Mouse (Mus musculus) hindbrain, postnatal 0 days (tissue): ENCODE measurements around the gene Map7d1. TPM values are rescaled to one million over a fixed set of nuclear protein-coding genes. Genes with fewer than 3 reads are reported as not detected.
A peak's percentile ranks its signal among the peaks of the same experiment; 100 is the strongest.

Experiments
- ATAC-seq: fragments of 200-750 bp; cut with Nextera tagmentation; 2 replicates; pipeline ENCODE4 v1.8.0; 2017; ENCODE audit warnings: mild to moderate bottlenecking, moderate TSS enrichment, moderate library complexity
- DNase-seq: peaks from one replicate; pipeline ENCODE4 v3.0.0-alpha.2; 2015; ENCODE audit warnings: low spot score
- H3K27ac ChIP-seq: fragments of 300-500 bp; sonication (generic); 2 replicates; pipeline ENCODE4 v1.5.1; 2014; ENCODE audit warnings: mild to moderate bottlenecking
- H3K27me3 ChIP-seq: fragments of 300-500 bp; sonication (generic); 2 replicates; pipeline ENCODE4 v1.6.1; 2014; ENCODE audit warnings: low read length, mixed read lengths; ENCODE audit not compliant: insufficient read depth
- H3K36me3 ChIP-seq: fragments of 300-500 bp; sonication (generic); 2 replicates; pipeline ENCODE4 v1.6.1; 2014; ENCODE audit warnings: low read length, mixed read lengths; ENCODE audit not compliant: insufficient read depth
- H3K4me1 ChIP-seq: fragments of 300-500 bp; sonication (generic); 2 replicates; pipeline ENCODE4 v1.6.1; 2014; ENCODE audit warnings: antibody characterized with exemption, low read length, mixed read lengths; ENCODE audit not compliant: insufficient read depth
- H3K4me2 ChIP-seq: fragments of 300-500 bp; sonication (generic); 2 replicates; pipeline ENCODE4 v1.6.1; 2014; ENCODE audit warnings: low read depth, mild to moderate bottlenecking, low read length, moderate library complexity, mixed read lengths
- H3K4me3 ChIP-seq: fragments of 300-500 bp; sonication (generic); 2 replicates; pipeline ENCODE4 v1.5.1; 2014; ENCODE audit warnings: low read length
- H3K9ac ChIP-seq: fragments of 300-500 bp; sonication (generic); replicated peaks from 2 replicates; pipeline ENCODE4 v1.6.1; 2014; ENCODE audit warnings: mild to moderate bottlenecking, low read length, moderate library complexity, mixed read lengths
- H3K9me3 ChIP-seq: fragments of 300-500 bp; sonication (generic); 2 replicates; pipeline ENCODE4 v1.6.1; 2016; ENCODE audit warnings: low read length, mixed read lengths
- CTCF ChIP-seq: IDR thresholded peaks from 2 replicates; pipeline ENCODE4 v1.5.1; 2016; ENCODE audit warnings: antibody characterized with exemption, control low read depth, low read depth
- WGBS: fragments of 180-500 bp; shearing (Covaris S2); extraction: QIAGEN DNeasy Blood & Tissue Kit; methylation state at CpG from one replicate; pipeline ENCODE4 v1.1.7; 2014; 5-methylcytosine and 5-hydroxymethylcytosine counted together
- polyA plus RNA-seq: library from polyadenylated mRNA; unstranded; fragments of >200 nt; fragmentation: Nextera tagmentation; extraction: Ambion mirVana; gene quantifications from 2 replicates; pipeline ENCODE4 v1.2.1, GENCODE M21; 2015
- total RNA-seq: library from RNA; depleted of rRNA; stranded (reverse); fragments of >200 nt; gene quantifications from 2 replicates; pipeline ENCODE4 v1.2.3, GENCODE M21; 2014

The Map7d1 gene
- total and polyA plus RNA-seq, 2 experiments from 2014 or later = 54.6 to 106 TPM

- no peaks in the 10 kb centered on the region for H3K36me3 ChIP-seq
Observed at GRCm38 (mm10) chr4:126253637-126254272, 2.4 kb downstream of the Map7d1 start.

DNA sequence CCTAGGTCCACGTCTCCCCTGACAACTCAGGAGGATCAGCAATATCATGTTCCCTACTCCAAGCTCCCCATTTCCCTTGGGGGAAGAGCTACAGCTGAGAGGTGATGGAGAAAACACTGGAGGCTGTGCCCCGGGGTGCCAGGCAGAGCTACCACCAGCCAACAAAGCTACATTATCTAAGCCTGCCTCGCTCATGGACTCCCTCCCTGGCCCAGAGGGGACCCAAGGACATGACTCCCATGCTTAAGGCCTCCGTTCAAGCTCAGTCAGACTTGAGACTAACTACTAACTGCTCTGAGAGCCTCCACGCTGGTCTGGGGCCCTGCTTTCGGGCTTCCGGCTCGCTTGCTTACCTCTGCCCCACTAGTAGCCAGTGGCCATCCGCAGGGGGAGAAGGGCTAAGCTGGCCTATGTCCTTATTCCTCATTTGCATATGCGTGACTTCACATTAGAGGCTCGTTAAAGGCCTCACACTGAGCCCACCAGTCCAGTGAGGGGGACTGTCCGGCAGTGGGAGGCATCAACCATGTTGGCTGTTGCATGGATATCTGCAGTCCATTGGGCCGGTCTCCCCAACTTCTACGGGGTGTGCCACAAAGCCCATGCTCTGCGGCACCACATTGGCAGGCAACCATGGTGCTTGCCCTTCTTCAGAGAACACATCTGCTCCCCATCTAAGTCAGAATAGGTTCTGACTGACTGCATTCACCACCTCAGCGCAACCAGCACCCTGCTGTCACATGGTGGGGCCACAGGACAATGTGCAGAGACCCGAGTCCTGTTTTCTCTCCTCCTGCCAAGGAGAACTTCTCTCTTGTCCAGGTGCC is 3.5 kb downstream of the Map7d1 start:
- 52% methylated on average over 17 of the region's 17 CpGs for WGBS
- Histone ChIP-seq H3K9ac (peak overlapping the region; percentile 30; the same call in 1 of the 2 replicates), H3K36me3 (0 out of 2 replicates have a peak, but pooled peaks cover 2% of the 10 kb centered on the region), H3K27me3 (no peaks in the 10 kb centered on the region), H3K27ac (peak overlapping the region; percentile 32; the same call in 1 of the 2 replicates), H3K4me2 (peak overlapping the region; percentile 27; the same call in 1 of the 2 replicates), H3K4me3 (no peak overlapping the region), H3K4me1 (peaks cover 43% of the 10 kb centered on the region), H3K9me3 (no peaks in the 10 kb centered on the region)
- no peak for TF ChIP-seq CTCF
- DNase-seq = no peak
- no peak for ATAC-seq

More at GRCm38 (mm10) chr4:126253637-126254272, 2.4 kb downstream of the Map7d1 start:
- H3K4me2 ChIP-seq = peak overlapping the region; percentile 81
- peaks cover 36% of the 10 kb centered on the region for H3K4me1 ChIP-seq
- H3K4me3 ChIP-seq = peak overlapping the region; percentile 99
- ATAC-seq (no peak), DNase-seq (no peak)
- no peaks in the 10 kb centered on the region for H3K27me3 ChIP-seq
- H3K9me3 ChIP-seq = no peaks in the 10 kb centered on the region
- TF ChIP-seq CTCF = no peak
- 63% methylated on average over 14 of the region's 14 CpGs for WGBS
- H3K27ac ChIP-seq = peak overlapping the region; percentile 98; the same call in 1 of the 2 replicates
- peak overlapping the region; percentile 99 for H3K9ac ChIP-seq

DNA sequence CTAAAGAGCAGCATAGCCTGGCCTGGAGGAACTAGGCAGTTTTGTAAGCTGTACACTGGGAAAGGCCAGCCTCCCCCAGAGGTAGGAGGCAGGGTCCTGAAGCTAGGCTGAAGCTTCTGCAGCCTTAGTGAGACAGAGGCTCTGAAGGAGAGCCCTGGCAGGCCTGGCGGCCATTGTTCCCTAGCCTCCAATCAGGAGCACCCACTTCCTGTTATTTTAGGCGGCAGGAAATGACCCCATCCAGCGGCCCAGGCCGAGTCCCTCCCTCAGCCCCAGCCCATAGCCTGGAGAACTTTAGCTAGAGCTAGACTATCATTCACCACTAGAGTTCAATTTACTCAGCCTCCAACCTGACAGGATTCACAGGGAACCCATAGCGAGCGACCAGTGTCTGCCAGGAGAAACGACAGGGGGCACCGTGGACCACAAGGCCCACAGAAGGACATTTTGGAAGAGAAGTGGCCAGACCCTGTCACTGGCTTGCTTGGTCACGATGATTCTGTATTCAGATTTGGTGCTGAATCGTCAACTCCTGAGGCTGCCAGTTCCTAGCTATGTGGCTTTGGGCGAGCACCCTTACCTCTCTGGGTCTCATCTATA is 4.4 kb downstream of the Map7d1 start:
- Histone ChIP-seq H3K4me1 (peaks cover 38% of the 10 kb centered on the region), H3K36me3 (0 out of 2 replicates have a peak, but pooled peaks cover 5% of the 10 kb centered on the region), H3K9me3 (no peaks in the 10 kb centered on the region), H3K4me2 (no peak overlapping the region), H3K27me3 (no peaks in the 10 kb centered on the region), H3K9ac (peak overlapping the region; percentile 30; the same call in 1 of the 2 replicates), H3K27ac (peak overlapping the region; percentile 32; the same call in 1 of the 2 replicates), H3K4me3 (no peak overlapping the region)
- TF ChIP-seq CTCF = 0 out of 2 replicates have a peak, but pooled peaks have one; percentile 10
- ATAC-seq (no peak), DNase-seq (no peak)
- 61% methylated on average over 11 of the region's 11 CpGs for WGBS

DNA sequence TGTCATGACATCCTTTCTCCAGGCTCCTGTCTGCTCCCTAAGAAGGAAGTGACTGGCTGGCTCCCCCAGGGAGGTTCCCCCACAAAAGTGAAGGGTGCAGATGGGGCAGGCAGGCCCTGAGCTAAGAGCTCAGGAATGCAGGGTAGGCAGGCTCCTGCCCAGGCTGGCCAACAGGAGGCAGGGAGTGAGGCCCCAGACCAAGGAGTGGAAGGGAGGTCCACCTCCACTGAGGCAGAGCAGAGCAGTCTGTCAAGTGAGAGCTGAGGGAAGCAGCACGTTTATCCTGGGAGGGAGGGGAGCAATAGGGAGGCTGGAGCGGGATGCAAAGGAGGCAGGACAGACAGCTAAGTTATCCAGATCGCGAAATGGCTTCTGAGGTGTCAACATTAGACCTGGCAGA is 5.5 kb downstream of the Map7d1 start:
- Histone ChIP-seq H3K4me2 (no peak overlapping the region), H3K9ac (no peak overlapping the region), H3K4me3 (no peak overlapping the region), H3K27ac (no peak overlapping the region), H3K36me3 (0 out of 2 replicates have a peak, but pooled peaks cover 5% of the 10 kb centered on the region), H3K27me3 (no peaks in the 10 kb centered on the region), H3K9me3 (no peaks in the 10 kb centered on the region), H3K4me1 (peaks cover 38% of the 10 kb centered on the region)
- WGBS = 43% methylated on average over 4 of the region's 4 CpGs
- ATAC-seq (no peak), DNase-seq (no peak)
- TF ChIP-seq CTCF = no peak

- ATAC-seq = no peak
- Histone ChIP-seq H3K4me1 (peaks cover 29% of the 10 kb centered on the region; the same call in 1 of the 2 replicates), H3K9ac (0 out of 2 replicates have a peak overlapping the region, but pooled peaks have one; percentile 26), H3K4me2 (no peak overlapping the region), H3K27me3 (no peaks in the 10 kb centered on the region), H3K4me3 (no peak overlapping the region), H3K36me3 (0 out of 2 replicates have a peak, but pooled peaks cover 5% of the 10 kb centered on the region), H3K27ac (peak overlapping the region; percentile 42), H3K9me3 (no peaks in the 10 kb centered on the region)
- TF ChIP-seq CTCF = no peak
- 12% methylated on average over 11 of the region's 11 CpGs for WGBS
- DNase-seq = no peak
Observed at GRCm38 (mm10) chr4:126248261-126248868, 7.8 kb downstream of the Map7d1 start.
